Mouse (Mus musculus) bone marrow, adult 2 months (tissue): ENCODE results near the gene Slain2.

Experiments used
- CTCF ChIP-seq: fragments of 200-500 bp; IDR thresholded peaks from 2 replicates; pipeline ENCODE4 v1.5.1; 2011; ENCODE audit warnings: low read length, control low read depth; ENCODE audit not compliant: control insufficient read depth, insufficient read depth
- POLR2A ChIP-seq: fragments of 200-500 bp; IDR thresholded peaks from 2 replicates; pipeline ENCODE4 v1.6.1; 2011; ENCODE audit warnings: low read depth, mild to moderate bottlenecking, control low read depth, low read length, borderline replicate concordance; ENCODE audit not compliant: control insufficient read depth

- TF ChIP-seq CTCF (no peak), POLR2A (no peak)
Observed at GRCm38 (mm10) chr5:72902876-72903516, 11.1 kb upstream of the Slain2 start.
